Mouse (Mus musculus) left cerebral cortex, adult 2 months (tissue): Measurements from ENCODE around the gene Nln. TPM values are rescaled to one million over a fixed set of nuclear protein-coding genes. Genes with fewer than 3 reads are reported as not detected.
A peak's percentile ranks its signal among the peaks of the same experiment; 100 is the strongest.

Experiments
- DNase-seq, 2 experiments: peaks; one replicate each; pipeline ENCODE4 v3.0.0; 2021 to 2022; ENCODE audit warnings: low spot score in 2 of 2, mixed read lengths in 1 of 2; ENCODE audit errors: extremely low spot score in 1 of 2
- H3K27ac ChIP-seq: fragments of 200-600 bp; 2 replicates; pipeline ENCODE4 v1.8.1; 2022
- H3K4me3 ChIP-seq: fragments of 200-600 bp; 2 replicates; pipeline ENCODE4 v1.8.1; 2022
- CTCF ChIP-seq: fragments of 200-600 bp; IDR thresholded peaks from 2 replicates; pipeline ENCODE4 v1.8.1; 2022; ENCODE audit warnings: antibody characterized with exemption, mild to moderate bottlenecking, moderate library complexity
- intact Hi-C: fragments of 180-260 bp; cut with DNase I; formaldehyde crosslinking; loops from one replicate; pipeline ENCODE4 v1.15.1; 2025
- total RNA-seq, 2 experiments: library from RNA; stranded (reverse); gene quantifications; 2 replicates each; pipeline ENCODE4 v1.2.3; 2021

The Nln gene
- total RNA-seq, 2 experiments from 2014 or later: 24.1 to 27.0 TPM

GRCm38 (mm10) chr13:104061975-104062750 is 47.3 kb downstream of the Nln start:
- no peak for TF ChIP-seq CTCF
- no peak overlapping the region for H3K27ac ChIP-seq
- H3K4me3 ChIP-seq: no peak overlapping the region
- intact Hi-C loops: no loop called here
- no peak for DNase-seq

GRCm38 (mm10) chr13:104060231-104060630 is 49.2 kb downstream of the Nln start:
- H3K4me3 ChIP-seq: no peak overlapping the region
- TF ChIP-seq CTCF: no peak
- DNase-seq: no peak
- intact Hi-C loops: no loop called here
- H3K27ac ChIP-seq: no peak overlapping the region

DNA sequence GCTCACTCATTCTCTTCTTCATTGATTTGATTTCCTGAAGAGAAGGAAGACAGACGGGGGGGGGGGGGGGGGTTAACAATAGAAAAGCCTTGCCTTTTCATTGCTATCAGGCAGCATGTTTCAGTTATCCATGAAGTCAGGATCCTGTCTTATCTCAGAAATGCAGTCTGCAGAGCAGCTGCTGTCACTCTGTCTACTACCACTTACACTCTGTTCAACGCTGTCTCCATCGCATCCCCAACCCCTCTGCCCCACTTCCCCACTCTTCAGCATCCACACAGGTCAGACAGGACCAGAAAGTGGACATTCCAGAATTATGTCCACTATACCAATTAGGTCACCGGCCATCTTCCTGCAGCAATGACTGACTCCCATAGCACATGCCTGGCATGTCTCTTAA is 49.9 kb downstream of the Nln start:
- Histone ChIP-seq H3K27ac (no peak overlapping the region), H3K4me3 (no peak overlapping the region)
- intact Hi-C loops: no loop called here
- no peak for TF ChIP-seq CTCF
- DNase-seq: no peak

- H3K27ac ChIP-seq: no peak overlapping the region
- H3K4me3 ChIP-seq: no peak overlapping the region
- DNase-seq: no peak
- intact Hi-C loops: no loop called here
- no peak for TF ChIP-seq CTCF
Measured at GRCm38 (mm10) chr13:104058761-104059160, 50.7 kb downstream of the Nln start.

- DNase-seq: no peak
- no peak overlapping the region for H3K27ac ChIP-seq
- intact Hi-C loops: no loop called here
- H3K4me3 ChIP-seq: no peak overlapping the region
- no peak for TF ChIP-seq CTCF
Measured at GRCm38 (mm10) chr13:104052271-104052753, 57.1 kb downstream of the Nln start.

DNA sequence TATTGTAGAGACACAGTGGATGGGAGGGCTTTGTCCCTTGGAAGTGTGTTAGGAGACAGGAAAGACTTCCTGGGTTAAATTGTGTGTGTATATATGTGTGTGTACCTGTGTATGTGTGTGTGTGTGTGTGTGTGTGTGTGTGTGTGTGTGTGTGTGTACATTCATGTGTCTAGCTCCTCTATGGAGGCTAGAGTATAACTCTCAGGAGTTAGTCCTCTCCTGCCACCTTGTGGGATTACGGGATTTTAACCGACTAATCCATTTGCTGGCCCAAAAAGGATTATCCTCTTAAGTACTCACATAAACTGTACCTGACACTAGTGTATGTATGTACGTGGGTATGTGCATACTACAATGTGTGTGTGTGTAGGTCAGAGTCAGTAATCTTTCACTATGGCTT is 60.6 kb downstream of the Nln start:
- no peak overlapping the region for H3K27ac ChIP-seq
- intact Hi-C loops: loop anchor here (5.0 kb wide), 1 partner anchor 297 kb away; no protein-coding TSS in a partner anchor
- DNase-seq: no peak
- TF ChIP-seq CTCF: peak; percentile 43
- H3K4me3 ChIP-seq: no peak overlapping the region

- TF ChIP-seq CTCF: no peak
- H3K27ac ChIP-seq: no peak overlapping the region
- intact Hi-C loops: loop anchor here (5.0 kb wide), 1 partner anchor 293 kb away; no protein-coding TSS in a partner anchor
- no peak overlapping the region for H3K4me3 ChIP-seq
- DNase-seq: no peak
Measured at GRCm38 (mm10) chr13:104045108-104045507, 64.3 kb downstream of the Nln start.

GRCm38 (mm10) chr13:104044332-104044731 is 65.1 kb downstream of the Nln start:
- Histone ChIP-seq H3K27ac (no peak overlapping the region), H3K4me3 (no peak overlapping the region)
- no peak for TF ChIP-seq CTCF
- intact Hi-C loops: no loop called here
- DNase-seq: no peak

DNA sequence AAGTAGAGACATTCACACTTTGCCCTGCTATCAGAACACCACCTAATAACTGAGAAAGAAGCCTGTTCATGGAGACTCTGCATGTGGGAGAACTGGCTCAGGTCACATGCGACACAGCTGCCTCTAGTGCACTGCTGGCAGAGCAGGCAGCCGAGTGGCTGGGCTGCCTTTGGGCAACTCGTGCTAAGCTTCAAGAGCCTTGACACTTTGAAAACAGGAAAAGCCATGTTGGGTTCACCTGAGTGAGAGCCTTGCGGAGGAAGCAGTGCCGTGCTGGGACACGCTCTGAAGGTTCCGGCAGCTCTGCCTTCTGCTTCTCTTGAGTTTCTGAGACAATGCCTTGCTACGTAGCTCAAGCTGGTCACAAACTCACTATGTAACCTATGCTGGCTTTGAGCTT is 66.7 kb downstream of the Nln start:
- Histone ChIP-seq H3K4me3 (no peak overlapping the region), H3K27ac (no peak overlapping the region)
- no peak for TF ChIP-seq CTCF
- DNase-seq: no peak
- intact Hi-C loops: no loop called here

GRCm38 (mm10) chr13:104041481-104041880 is 67.9 kb downstream of the Nln start:
- no peak for DNase-seq
- TF ChIP-seq CTCF: no peak
- no peak overlapping the region for H3K4me3 ChIP-seq
- no peak overlapping the region for H3K27ac ChIP-seq
- intact Hi-C loops: no loop called here

DNA sequence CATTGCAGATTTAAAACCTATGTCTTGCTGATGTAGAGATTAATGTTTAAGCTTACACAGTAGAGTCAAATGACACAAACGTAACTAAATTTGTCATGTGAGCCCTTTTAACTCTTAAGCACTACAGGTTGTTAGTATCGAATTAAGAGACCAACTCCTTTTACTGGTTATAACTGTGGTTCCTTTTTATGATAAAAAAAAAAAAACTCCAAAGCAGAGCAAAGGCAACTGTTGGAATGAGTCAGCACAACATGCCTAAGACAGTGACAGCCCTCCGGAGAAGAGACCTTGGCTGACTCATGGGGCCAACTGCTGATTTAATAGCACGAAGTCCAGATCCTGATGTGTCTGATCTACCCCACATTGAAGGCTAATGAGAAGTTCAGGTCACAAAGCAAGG is 68.5 kb downstream of the Nln start:
- Histone ChIP-seq H3K4me3 (no peak overlapping the region), H3K27ac (no peak overlapping the region)
- DNase-seq: no peak
- no peak for TF ChIP-seq CTCF
- intact Hi-C loops: no loop called here

- TF ChIP-seq CTCF: no peak
- Histone ChIP-seq H3K27ac (peak overlapping the region; percentile 50; the same call in 1 of the 2 replicates), H3K4me3 (no peak overlapping the region)
- intact Hi-C loops: loop anchor here (10.0 kb wide), 1 partner anchor 115 kb away; the partner anchor contains the start of gene Erbin
- DNase-seq: no peak
Measured at GRCm38 (mm10) chr13:104039861-104040260, 69.6 kb downstream of the Nln start.

GRCm38 (mm10) chr13:104038891-104039290 is 70.5 kb downstream of the Nln start:
- TF ChIP-seq CTCF: no peak
- DNase-seq: no peak
- Histone ChIP-seq H3K27ac (peak overlapping the region; percentile 10; the same call in 1 of the 2 replicates), H3K4me3 (no peak overlapping the region)
- intact Hi-C loops: loop anchor here (10.0 kb wide), 1 partner anchor 114 kb away; the partner anchor contains the start of gene Erbin
